10 mouse cellular contexts compared by ENCODE assay signal in the genomic region with DNA sequence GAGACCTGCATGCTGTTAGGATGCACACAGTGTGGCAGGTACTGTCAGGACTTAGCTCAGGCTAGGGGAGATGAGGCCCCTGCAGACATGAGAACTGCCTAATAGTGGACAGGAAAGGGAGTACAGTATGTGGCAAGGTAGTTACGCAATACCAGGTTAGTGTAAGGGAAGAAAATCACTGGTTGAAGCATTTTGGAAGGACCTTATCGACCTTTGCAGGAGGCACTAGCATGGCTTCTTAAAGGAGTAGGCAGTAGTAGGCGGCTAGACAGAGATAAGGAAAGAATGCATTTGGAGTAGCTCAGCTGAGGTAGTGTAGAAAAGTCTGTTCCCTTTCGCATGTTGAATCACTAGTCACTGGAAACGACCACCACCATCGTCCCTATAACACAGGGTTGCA. TPM values are rescaled to one million over a fixed set of nuclear protein-coding genes. Genes with fewer than 3 reads are reported as not detected.
DNase-seq lines count a peak whose midpoint lies in the region; ATAC-seq and TF ChIP-seq lines count a peak whose summit lies in the region.
"Had no signal": no experiment of that assay in that cellular context is flagged by ENCODE, and none has a peak within 500 bp of the region (broad histone marks: within the 10 kb centered on the region; RNA-seq: fewer than 3 reads in every experiment).

No protein-coding gene starts in this region.

- H3K4me1 ChIP-seq in kidney, embryonic 16.5 days (ENCODE audit: insufficient read depth, low read length), result peaks cover 52% of the 10 kb centered on the region
- H3K4me1 ChIP-seq in G1E (ENCODE audit: insufficient read depth, low read depth, low read length), result peaks cover 81% of the 10 kb centered on the region

- no peak for ATAC-seq in kidney, embryonic 16.5 days (ENCODE audit: low FRiP score, low TSS enrichment)
- peak; percentile 77 for ATAC-seq in G1E (ENCODE audit: extremely low read depth, insufficient number of reproducible peaks, low FRiP score, poor library complexity, severe bottlenecking)
- ATAC-seq in granulocyte monocyte progenitor cell, adult 5-6 weeks (replicated peaks; ENCODE audit: poor library complexity, severe bottlenecking), result peak; percentile 52
- peak; percentile 74 for ATAC-seq in megakaryocyte progenitor cell, adult 5-6 weeks (replicated peaks; ENCODE audit: poor library complexity)
- ATAC-seq: midbrain, embryonic 13.5 days had no signal

- no peak for TF ChIP-seq CTCF in G1E (IDR thresholded peaks at IDR 0.05; ENCODE audit: low read depth, low read length)

- H3K4me2 ChIP-seq in kidney, embryonic 16.5 days (replicated peaks; ENCODE audit: low read depth, low read length), result no peak overlapping the region
- H3K4me2 ChIP-seq: midbrain, embryonic 13.5 days had no signal

- H3K4me3 ChIP-seq in kidney, embryonic 16.5 days (ENCODE audit: low read length), result no peak overlapping the region
- peak overlapping the region; percentile 68; the same call in 1 of the 2 replicates for H3K4me3 ChIP-seq in G1E (ENCODE audit: low read depth, low read length)
- H3K4me3 ChIP-seq: midbrain, embryonic 13.5 days had no signal

- H3K27me3 ChIP-seq in kidney, embryonic 16.5 days (ENCODE audit: insufficient read depth, low read length), result no peaks in the 10 kb centered on the region
- H3K27me3 ChIP-seq in G1E (ENCODE audit: insufficient read depth, low read length), result no peaks in the 10 kb centered on the region
- H3K27me3 ChIP-seq: midbrain, embryonic 13.5 days had no signal

- no peak for DNase-seq in kidney, adult 11 months
- DNase-seq in G1E (ENCODE audit: low spot score), result peak; percentile 73
- no peak for DNase-seq in thymus, postnatal 36 days
- no peak for DNase-seq in T-cell, adult 2 months (ENCODE audit: low spot score)
- DNase-seq in layer of hippocampus, postnatal 14 days (ENCODE audit: low spot score in 2 of 2), result no peak
- DNase-seq: cerebellum, adult 9-10 months had no signal

- H3K9ac ChIP-seq in kidney, embryonic 16.5 days (replicated peaks; ENCODE audit: low read length), result no peak overlapping the region
- H3K9ac ChIP-seq: midbrain, embryonic 13.5 days had no signal

- no peaks in the 10 kb centered on the region for H3K36me3 ChIP-seq in kidney, embryonic 16.5 days (ENCODE audit: insufficient read depth, low read length)
- H3K36me3 ChIP-seq in G1E (replicated peaks), result peaks cover 17% of the 10 kb centered on the region
- H3K36me3 ChIP-seq: midbrain, embryonic 13.5 days had no signal

- H3K9me3 ChIP-seq in kidney, embryonic 16.5 days (ENCODE audit: low read length), result no peaks in the 10 kb centered on the region
- no peaks in the 10 kb centered on the region for H3K9me3 ChIP-seq in G1E (replicated peaks)
- H3K9me3 ChIP-seq: midbrain, embryonic 13.5 days had no signal

- WGBS in kidney, embryonic 16.5 days, result 65% methylated on average over 6 of the region's 6 CpGs

- H3K27ac ChIP-seq in kidney, embryonic 16.5 days (ENCODE audit: low read length), result peak overlapping the region; percentile 51
- H3K27ac ChIP-seq: midbrain, embryonic 13.5 days had no signal

RNA-seq across cellular contexts. Expression of gene Gnptab, which starts 6.8 kb away (rescaled TPM):
- 12.8 and 13.5 TPM in 2 replicates for polyA plus RNA-seq in kidney, embryonic 16.5 days (2015; fragmentation: Nextera tagmentation; extraction: Ambion mirVana)
- 50.8 and 63.6 TPM in 2 replicates for total RNA-seq in G1E (2014; fragmentation: Nextera tagmentation)
- total RNA-seq in G1E (2017), result 34.3 and 41.0 TPM in 2 replicates
- polyA plus RNA-seq in G1E (2012), result 2.4 and 2.7 TPM in 2 replicates
- total RNA-seq in granulocyte monocyte progenitor cell, adult 5-6 weeks (2014; fragmentation: Nextera tagmentation), result 80.5 and 85.2 TPM in 2 replicates
- total RNA-seq in granulocyte monocyte progenitor cell, adult 5-6 weeks (2017), result 53.4 and 62.9 TPM in 2 replicates
- 117 and 142 TPM in 2 replicates for total RNA-seq in megakaryocyte progenitor cell, adult 5-6 weeks (2015)
- total RNA-seq in megakaryocyte progenitor cell, adult 5-6 weeks (2017), result 48.7 and 58.3 TPM in 2 replicates
- 10 to 100 TPM; 83.8 to 96.8 TPM for total RNA-seq in layer of hippocampus, postnatal 14 days (2021)

RNA-seq across cellular contexts. Expression of gene Dram1, which starts 6.9 kb away (rescaled TPM):
- polyA plus RNA-seq in kidney, embryonic 16.5 days (2015; fragmentation: Nextera tagmentation; extraction: Ambion mirVana), result 1.9 and 5.3 TPM in 2 replicates
- total RNA-seq in G1E (2014; fragmentation: Nextera tagmentation) (not detected in 2 replicates), G1E (2017) (0.11 TPM in 1 of 2 replicates, not detected in the other)
- not detected in 2 replicates for polyA plus RNA-seq in G1E (2012)
- 21.7 and 34.6 TPM in 2 replicates for total RNA-seq in granulocyte monocyte progenitor cell, adult 5-6 weeks (2014; fragmentation: Nextera tagmentation)
- 24.8 and 33.2 TPM in 2 replicates for total RNA-seq in granulocyte monocyte progenitor cell, adult 5-6 weeks (2017)
- 38.5 and 45.3 TPM in 2 replicates for total RNA-seq in megakaryocyte progenitor cell, adult 5-6 weeks (2015)
- 26.8 and 33.4 TPM in 2 replicates for total RNA-seq in megakaryocyte progenitor cell, adult 5-6 weeks (2017)
- total RNA-seq in layer of hippocampus, postnatal 14 days (2021), result 1 to 10 TPM; 1.5 to 1.6 TPM

Comparison
In these comparisons a context has a peak if more than half of its experiments do, and no peak if none do; other contexts are left out.
1. RNA of gene Dram1, which starts 6.9 kb away (total RNA-seq): 26.8 to 45.3 TPM in megakaryocyte progenitor cell, adult 5-6 weeks and 21.7 to 34.6 TPM in granulocyte monocyte progenitor cell, adult 5-6 weeks; 1.5 to 1.6 TPM in layer of hippocampus, postnatal 14 days and 0.11 TPM in G1E; every median in the first group is over 4 times any median in the second.